In genomic region chr17:5099238-5099637, GRCm38 (mm10) we compare ENCODE assay signal across 16 mouse cellular contexts.
DNase-seq lines count a peak whose midpoint lies in the region; ATAC-seq lines count a peak whose summit lies in the region.
"Had no signal": no experiment of that assay in that cellular context is flagged by ENCODE, and none has a peak within 500 bp of the region (broad histone marks: within the 10 kb centered on the region; RNA-seq: fewer than 3 reads in every experiment).

No protein-coding gene starts in this region.

- no peaks in the 10 kb centered on the region for H3K9me3 ChIP-seq in embryonic facial prominence, embryonic 12.5 days
- H3K9me3 ChIP-seq in embryonic facial prominence, embryonic 10.5 days, result no peaks in the 10 kb centered on the region
- no peaks in the 10 kb centered on the region for H3K9me3 ChIP-seq in lung, embryonic 15.5 days
- H3K9me3 ChIP-seq: limb, embryonic 12.5 days; midbrain, embryonic 15.5 days; neural tube, embryonic 15.5 days had no signal

- no peaks in the 10 kb centered on the region for H3K36me3 ChIP-seq in embryonic facial prominence, embryonic 12.5 days
- H3K36me3 ChIP-seq in embryonic facial prominence, embryonic 10.5 days (replicated peaks), result peaks cover 21% of the 10 kb centered on the region; the same call in 1 of the 2 replicates
- H3K36me3 ChIP-seq in lung, embryonic 15.5 days, result no peaks in the 10 kb centered on the region
- H3K36me3 ChIP-seq: midbrain, embryonic 15.5 days; neural tube, embryonic 15.5 days had no signal

- 59% methylated on average over 4 of the region's 4 CpGs for WGBS in embryonic facial prominence, embryonic 12.5 days
- WGBS in embryonic facial prominence, embryonic 10.5 days, result 59% methylated on average over 4 of the region's 4 CpGs
- 25% methylated on average over 4 of the region's 4 CpGs for WGBS in lung, embryonic 15.5 days

- H3K9ac ChIP-seq in embryonic facial prominence, embryonic 12.5 days, result no peak overlapping the region
- H3K9ac ChIP-seq in lung, embryonic 15.5 days, result no peak overlapping the region
- H3K9ac ChIP-seq: limb, embryonic 12.5 days; midbrain, embryonic 15.5 days; neural tube, embryonic 15.5 days had no signal

- H3K27ac ChIP-seq in embryonic facial prominence, embryonic 12.5 days, result 0 out of 2 replicates have a peak overlapping the region, but pooled peaks have one; percentile 23
- no peak overlapping the region for H3K27ac ChIP-seq in embryonic facial prominence, embryonic 10.5 days (replicated peaks)
- peak overlapping the region; percentile 39; the same call in 1 of the 2 replicates for H3K27ac ChIP-seq in lung, embryonic 15.5 days
- H3K27ac ChIP-seq: gastrocnemius, adult 2 months; limb, embryonic 12.5 days; midbrain, embryonic 15.5 days; neural tube, embryonic 15.5 days had no signal

- peaks cover 16% of the 10 kb centered on the region for H3K4me1 ChIP-seq in embryonic facial prominence, embryonic 12.5 days
- peaks cover 65% of the 10 kb centered on the region for H3K4me1 ChIP-seq in embryonic facial prominence, embryonic 10.5 days
- H3K4me1 ChIP-seq in lung, embryonic 15.5 days, result peaks cover 62% of the 10 kb centered on the region

- no peaks in the 10 kb centered on the region for H3K27me3 ChIP-seq in embryonic facial prominence, embryonic 12.5 days
- H3K27me3 ChIP-seq in embryonic facial prominence, embryonic 10.5 days (replicated peaks; ENCODE audit: low read depth, poor library complexity, severe bottlenecking), result no peaks in the 10 kb centered on the region
- H3K27me3 ChIP-seq in lung, embryonic 15.5 days, result no peaks in the 10 kb centered on the region
- H3K27me3 ChIP-seq: limb, embryonic 12.5 days; midbrain, embryonic 15.5 days; neural tube, embryonic 15.5 days; Patski had no signal

- no peak for DNase-seq in embryonic facial prominence, embryonic 10.5 days (ENCODE audit: low spot score)
- no peak for DNase-seq in lung, postnatal 14 days
- DNase-seq in layer of hippocampus, postnatal 10 days (ENCODE audit: low spot score in 2 of 2), result no peak
- no peak for DNase-seq in left cerebral cortex, adult 18-20 months (ENCODE audit: low spot score in 2 of 2)
- DNase-seq: adrenal gland, postnatal 10 days; cerebellum, adult 9-11 months; gastrocnemius, adult 2 months; right cerebral cortex, postnatal 25 days had no signal

- H3K4me3 ChIP-seq in embryonic facial prominence, embryonic 12.5 days, result no peak overlapping the region
- H3K4me3 ChIP-seq in embryonic facial prominence, embryonic 10.5 days, result no peak overlapping the region
- H3K4me3 ChIP-seq in lung, embryonic 15.5 days, result no peak overlapping the region
- H3K4me3 ChIP-seq: gastrocnemius, adult 2 months; limb, embryonic 12.5 days; midbrain, embryonic 15.5 days; neural tube, embryonic 15.5 days had no signal

- H3K4me2 ChIP-seq in embryonic facial prominence, embryonic 12.5 days (replicated peaks), result no peak overlapping the region
- no peak overlapping the region for H3K4me2 ChIP-seq in lung, embryonic 15.5 days
- H3K4me2 ChIP-seq: limb, embryonic 12.5 days; midbrain, embryonic 15.5 days; neural tube, embryonic 15.5 days had no signal

- no peak for ATAC-seq in embryonic facial prominence, embryonic 12.5 days (ENCODE audit: insufficient number of reproducible peaks, insufficient read depth, low FRiP score, low TSS enrichment)
- ATAC-seq in lung, embryonic 15.5 days (ENCODE audit: borderline replicate concordance, extremely low read depth, low FRiP score, low TSS enrichment), result no peak; the same call in 1 of the 2 replicates
- ATAC-seq in erythroid progenitor cell, adult 5-6 weeks (replicated peaks; ENCODE audit: low FRiP score, poor library complexity, severe bottlenecking), result peak; percentile 95
- peak; percentile 89 for ATAC-seq in megakaryocyte progenitor cell, adult 5-6 weeks (replicated peaks; ENCODE audit: poor library complexity)
- ATAC-seq: midbrain, embryonic 15.5 days; Patski had no signal

Comparison
In these comparisons a context has a peak if more than half of its experiments do, and no peak if none do; other contexts are left out.
1. ATAC-seq: peak in erythroid progenitor cell, adult 5-6 weeks (single experiment) and megakaryocyte progenitor cell, adult 5-6 weeks (single experiment); none in embryonic facial prominence, embryonic 12.5 days (single experiment) and lung, embryonic 15.5 days (single experiment).